Mouse (Mus musculus) CH12.LX (cell line): ENCODE data around the gene Calcoco1. TPM values are rescaled to one million over a fixed set of nuclear protein-coding genes. Genes with fewer than 3 reads are reported as not detected.
A peak's percentile ranks its signal among the peaks of the same experiment; 100 is the strongest.

Experiments used
- DNase-seq: peaks from one replicate; pipeline ENCODE4 v3.0.0-alpha.2; 2013; ENCODE audit errors: extremely low read depth
- H3K27ac ChIP-seq: 2 replicates; pipeline ENCODE4 v1.5.1; 2012; ENCODE audit warnings: low read depth, mild to moderate bottlenecking, control low read depth, moderate library complexity; ENCODE audit not compliant: insufficient read depth
- H3K27me3 ChIP-seq: replicated peaks from 2 replicates; pipeline ENCODE3; 2012; ENCODE audit warnings: inconsistent platforms
- H3K36me3 ChIP-seq, 2 experiments: replicated peaks in 1 of 2; 2 replicates each; pipeline versions ENCODE3 to v1.6.1; 2012; ENCODE audit warnings: inconsistent platforms in 1 of 2, low read length in 1 of 2, mild to moderate bottlenecking in 1 of 2, mixed read lengths in 1 of 2, moderate library complexity in 1 of 2; ENCODE audit not compliant: control insufficient read depth in 1 of 2, insufficient read depth in 1 of 2
- H3K4me1 ChIP-seq, 2 experiments: 2 replicates each; pipeline ENCODE4 v1.6.1; 2012; ENCODE audit warnings: inconsistent platforms in 1 of 2, moderate library complexity in 1 of 2; ENCODE audit not compliant: insufficient read depth in 2 of 2, control insufficient read depth in 1 of 2
- H3K4me2 ChIP-seq: 2 replicates; pipeline ENCODE4 v1.6.1; 2012; ENCODE audit warnings: low read depth, mild to moderate bottlenecking, control low read depth; ENCODE audit not compliant: poor library complexity, insufficient read depth, severe bottlenecking
- H3K4me3 ChIP-seq, 3 experiments: fragments of 150-350 bp in 1 of 3; sonication (generic) in 1 of 3; replicated peaks in 1 of 3; 2 replicates each; pipeline versions ENCODE3 to v1.5.1; 2011 to 2012; ENCODE audit warnings: low read depth in 2 of 3, low read length in 2 of 3, mild to moderate bottlenecking in 2 of 3, moderate library complexity in 2 of 3, control low read depth in 1 of 3, improper control_type of control experiment in 1 of 3, inconsistent platforms in 1 of 3, mixed read lengths in 1 of 3; ENCODE audit not compliant: poor library complexity in 1 of 3
- H3K79me2 ChIP-seq: replicated peaks from 2 replicates; pipeline ENCODE4 v1.6.1; 2012; ENCODE audit warnings: mild to moderate bottlenecking, moderate library complexity; ENCODE audit not compliant: control insufficient read depth, poor library complexity, insufficient read depth, severe bottlenecking; ENCODE audit errors: extremely low read depth
- H3K9ac ChIP-seq: 2 replicates; pipeline ENCODE4 v1.6.1; 2012; ENCODE audit warnings: low read depth, mild to moderate bottlenecking, control low read depth, moderate library complexity; ENCODE audit not compliant: insufficient read depth
- H3K9me3 ChIP-seq: replicated peaks from 2 replicates; pipeline ENCODE3; 2012; ENCODE audit warnings: low read length, inconsistent platforms, mixed read lengths
- CHD1 ChIP-seq: IDR thresholded peaks from 2 replicates; pipeline ENCODE4 v1.6.1; 2012; ENCODE audit warnings: low read depth, low read length, improper control_type of control experiment, inconsistent platforms
- CTCF ChIP-seq, 2 experiments: IDR thresholded peaks in 1 of 2; conservative IDR thresholded peaks in 1 of 2; 2 replicates each; pipeline ENCODE4 v1.5.1; 2011 to 2012; ENCODE audit warnings: low read depth in 2 of 2, low read length in 2 of 2, improper control_type of control experiment in 1 of 2, inconsistent platforms in 1 of 2, mild to moderate bottlenecking in 1 of 2, moderate library complexity in 1 of 2
- E2F4 ChIP-seq: IDR thresholded peaks from 2 replicates; pipeline ENCODE4 v1.6.1; 2011; ENCODE audit warnings: low read depth, low read length, improper control_type of control experiment; ENCODE audit not compliant: insufficient replicate concordance
- ELF1 ChIP-seq: IDR thresholded peaks from 2 replicates; pipeline ENCODE4 v1.6.1; 2014; ENCODE audit warnings: low read depth, mild to moderate bottlenecking, inconsistent platforms, low read length, improper control_type of control experiment
- ETS1 ChIP-seq: conservative IDR thresholded peaks from 2 replicates; pipeline ENCODE4 v1.6.1; 2012; ENCODE audit warnings: low read depth, mild to moderate bottlenecking, inconsistent platforms, low read length, improper control_type of control experiment, moderate library complexity
- GABPA ChIP-seq: IDR thresholded peaks from 2 replicates; pipeline ENCODE4 v1.6.1; 2012; ENCODE audit warnings: low read depth, low read length, improper control_type of control experiment, inconsistent platforms; ENCODE audit not compliant: insufficient replicate concordance
- IRF4 ChIP-seq: IDR thresholded peaks from 2 replicates; pipeline ENCODE4 v1.6.1; 2014; ENCODE audit warnings: low read depth, mild to moderate bottlenecking, inconsistent platforms, low read length, improper control_type of control experiment
- KAT2A ChIP-seq: IDR thresholded peaks from 2 replicates; pipeline ENCODE4 v1.6.1; 2012; ENCODE audit warnings: low read length, improper control_type of control experiment, inconsistent platforms; ENCODE audit not compliant: insufficient replicate concordance
- MAX ChIP-seq: IDR thresholded peaks from 2 replicates; pipeline ENCODE4 v1.6.1; 2011; ENCODE audit warnings: low read length, improper control_type of control experiment
- MEF2A ChIP-seq: IDR thresholded peaks from 2 replicates; pipeline ENCODE4 v1.6.1; 2014; ENCODE audit warnings: low read depth, mild to moderate bottlenecking, inconsistent platforms, low read length, improper control_type of control experiment, borderline replicate concordance
- MXI1 ChIP-seq: IDR thresholded peaks from 2 replicates; pipeline ENCODE4 v1.6.1; 2011; ENCODE audit warnings: mild to moderate bottlenecking, low read depth, low read length, improper control_type of control experiment
- MYC ChIP-seq: IDR thresholded peaks from 2 replicates; pipeline ENCODE4 v1.6.1; 2011; ENCODE audit warnings: low read depth, mild to moderate bottlenecking, improper control_type of control experiment, low read length
- NELFE ChIP-seq: IDR thresholded peaks from 2 replicates; pipeline ENCODE4 v1.6.1; 2011; ENCODE audit warnings: low read depth, low read length, improper control_type of control experiment
- NRF1 ChIP-seq: IDR thresholded peaks from 2 replicates; pipeline ENCODE4 v1.6.1; 2014; ENCODE audit warnings: low read depth, mild to moderate bottlenecking, inconsistent platforms, low read length, improper control_type of control experiment, moderate library complexity
- POLR2AphosphoS2 ChIP-seq: IDR thresholded peaks from 2 replicates; pipeline ENCODE4 v1.6.1; 2011; ENCODE audit warnings: low read depth, low read length, improper control_type of control experiment
- RAD21 ChIP-seq: IDR thresholded peaks from 2 replicates; pipeline ENCODE4 v1.6.1; 2011; ENCODE audit warnings: low read depth, mild to moderate bottlenecking, low read length, improper control_type of control experiment, moderate library complexity
- SMC3 ChIP-seq: IDR thresholded peaks from 2 replicates; pipeline ENCODE4 v1.6.1; 2011; ENCODE audit warnings: low read depth, low read length, improper control_type of control experiment
- TBP ChIP-seq: conservative IDR thresholded peaks from 2 replicates; pipeline ENCODE4 v1.6.1; 2011; ENCODE audit warnings: low read depth, low read length, improper control_type of control experiment
- UBTF ChIP-seq: IDR thresholded peaks from 2 replicates; pipeline ENCODE4 v1.6.1; 2012; ENCODE audit warnings: low read depth, mild to moderate bottlenecking, inconsistent platforms, low read length, improper control_type of control experiment, moderate library complexity
- USF2 ChIP-seq: conservative IDR thresholded peaks from 2 replicates; pipeline ENCODE4 v1.6.1; 2011; ENCODE audit warnings: low read depth, low read length, improper control_type of control experiment
- ZMIZ1 ChIP-seq: IDR thresholded peaks from 2 replicates; pipeline ENCODE4 v1.6.1; 2012; ENCODE audit warnings: low read depth, mild to moderate bottlenecking, inconsistent platforms, low read length, improper control_type of control experiment
- dilution Hi-C: fragments of 300-500 bp; cut with MboI; formaldehyde crosslinking; loops from 2 replicates; pipeline ENCODE4 v1.14.3; 2020; ENCODE audit warnings: low sequenced_read_pairs; ENCODE audit not compliant: extremely low pct_unique_long_range_greater_than_20kb, extremely low pct_ligation_motif_present
- in situ Hi-C: fragments of 300-500 bp; cut with MboI; formaldehyde crosslinking; loops from 3 replicates; pipeline ENCODE4 v1.14.3; 2019; ENCODE audit warnings: low sequenced_read_pairs, low pct_ligation_motif_present, low pct_unique_long_range_greater_than_20kb, mixed read lengths
- polyA plus RNA-seq: library from polyadenylated mRNA; unstranded; fragments of >175 nt; gene quantifications from 2 replicates; pipeline ENCODE4 v1.2.1, GENCODE M21; 2012; ENCODE audit warnings: low read depth; ENCODE audit not compliant: insufficient read length
- total RNA-seq, 2 experiments: library from RNA; depleted of rRNA; stranded (reverse); fragments of 300-350 nt in 1 of 2; fragments of >200 nt in 1 of 2; gene quantifications; 2 replicates each; pipeline ENCODE4 v1.2.3; 2012 to 2014

Calcoco1 gene
- total and polyA plus RNA-seq, 3 experiments = 3.6 to 8.5 (median 7.6) TPM

GRCm38 (mm10) chr15:102670767-102671575 lies 51.0 kb downstream of the Calcoco1 start (continued):
- TF ChIP-seq KAT2A = peak; percentile 87
- peak; percentile 9; the same call in 1 of the 2 replicates for TF ChIP-seq UBTF
- TF ChIP-seq SMC3 = peak; percentile 96
- TF ChIP-seq ELF1 = peak; percentile 68
- TF ChIP-seq NELFE = peak; percentile 98
- peak; percentile 81 to 100 for TF ChIP-seq CTCF (conservative IDR thresholded peaks at IDR 0.05 in 1 of 2, IDR thresholded peaks at IDR 0.05 in 1 of 2; ENCODE audit: low read depth in 2 of 2, low read length in 2 of 2)
- TF ChIP-seq E2F4 = peak; percentile 39; the same call in 1 of the 2 replicates
- peak; percentile 41 for TF ChIP-seq ETS1
- peak; percentile 90 for TF ChIP-seq TBP

DNA sequence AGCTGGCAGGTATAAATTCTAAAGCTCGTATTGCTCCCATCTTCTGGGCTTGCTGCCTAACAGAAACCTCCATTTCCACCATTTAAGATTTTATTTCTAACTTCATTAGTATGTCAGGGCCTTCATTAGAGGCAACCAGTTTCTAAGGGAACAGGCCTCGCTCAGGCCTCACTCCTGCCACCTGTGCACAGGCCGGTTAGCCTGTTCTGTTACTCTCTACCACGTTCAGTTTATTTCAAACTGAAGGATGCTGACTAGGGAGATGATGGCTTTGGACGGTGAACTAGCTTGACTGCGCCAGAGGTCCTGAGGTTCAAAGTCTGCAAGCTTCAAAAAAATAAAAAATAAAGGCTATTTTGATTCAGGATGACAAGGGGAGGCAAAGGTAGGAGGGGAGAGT lies 51.7 kb downstream of the Calcoco1 start:
- Histone ChIP-seq H3K36me3 (peaks cover 29 to 43% of the 10 kb centered on the region in 2 experiments), H3K4me2 (peak overlapping the region; percentile 84), H3K27me3 (no peaks in the 10 kb centered on the region), H3K79me2 (peaks cover 26% of the 10 kb centered on the region), H3K4me1 (peaks cover 8 to 50% of the 10 kb centered on the region in 2 experiments), H3K27ac (peak overlapping the region; percentile 84; the same call in 1 of the 2 replicates), H3K4me3 (peak overlapping the region; percentile 73 to 98 (median 81)), H3K9ac (peak overlapping the region; percentile 99)
- dilution Hi-C loops = no loop called here
- DNase-seq = peak; percentile 52
- TF ChIP-seq USF2 = 0 out of 2 replicates have a peak, but pooled peaks have one; percentile 10
- peak; percentile 34; the same call in 1 of the 2 replicates for TF ChIP-seq MYC
- TF ChIP-seq KAT2A = 0 out of 2 replicates have a peak, but pooled peaks have one; percentile 26
- TF ChIP-seq UBTF = peak; percentile 13; the same call in 1 of the 2 replicates
- no peak for TF ChIP-seq SMC3
- no peak for TF ChIP-seq ETS1
- peak; percentile 51; the same call in 1 of the 2 replicates for TF ChIP-seq MXI1
- peak; percentile 81; the same call in 1 of the 2 replicates for TF ChIP-seq CHD1
- no peak for TF ChIP-seq MEF2A
- TF ChIP-seq POLR2AphosphoS2 = no peak; the same call in 1 of the 2 replicates
- TF ChIP-seq ZMIZ1 = peak; percentile 8; the same call in 1 of the 2 replicates
- no peak for TF ChIP-seq GABPA
- TF ChIP-seq E2F4 = no peak
- 0 out of 2 replicates have a peak, but pooled peaks have one; percentile 11 for TF ChIP-seq MAX
- no peak for TF ChIP-seq NRF1
- TF ChIP-seq IRF4 = no peak
- 0 out of 2 replicates have a peak, but pooled peaks have one; percentile 13 for TF ChIP-seq TBP
- no peak for TF ChIP-seq RAD21
- TF ChIP-seq, all 38 proteins: peak for 9
- H3K9me3 ChIP-seq = peaks cover 5% of the 10 kb centered on the region
- in situ Hi-C loops = no loop called here
